Mouse (Mus musculus) cortical plate, adult 2 months (tissue): ENCODE results near the gene Insc.

Source experiments
- CTCF ChIP-seq: fragments of 200-500 bp; IDR thresholded peaks from 2 replicates; pipeline ENCODE4 v1.5.1; 2011; ENCODE audit warnings: mild to moderate bottlenecking, control low read depth, low read length; ENCODE audit not compliant: insufficient read depth; ENCODE audit errors: extremely low read depth
- POLR2A ChIP-seq: fragments of 200-500 bp; IDR thresholded peaks from 2 replicates; pipeline ENCODE4 v1.6.1; 2011; ENCODE audit warnings: mild to moderate bottlenecking, low read length, control low read depth; ENCODE audit not compliant: insufficient read depth; ENCODE audit errors: extremely low read depth

DNA sequence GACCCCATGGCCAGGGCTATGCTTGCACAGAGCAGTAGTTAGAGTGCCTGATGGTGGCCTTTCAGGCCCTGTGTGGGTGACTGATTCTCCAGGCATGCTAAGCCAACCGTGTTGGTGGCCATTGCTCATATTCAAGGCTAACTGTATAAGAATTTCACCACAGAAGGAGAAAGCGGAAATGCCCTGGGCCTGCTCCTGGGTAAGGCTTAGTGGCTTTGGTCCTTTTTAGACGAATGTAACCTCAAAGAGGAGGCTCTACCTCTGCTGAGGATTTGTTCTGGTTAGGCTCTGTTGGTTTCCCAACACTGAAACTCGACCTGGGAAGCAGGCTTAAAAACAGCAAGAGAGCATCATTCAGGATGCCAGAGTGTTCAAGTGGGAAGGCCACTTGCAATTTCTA, 4.7 kb downstream of the Insc start:
- TF ChIP-seq CTCF, result no peak
- no peak for TF ChIP-seq POLR2A
